Mouse (Mus musculus) neural tube, embryonic 11.5 days (tissue): ENCODE measurements around the gene Atf7ip. TPM values are rescaled to one million over a fixed set of nuclear protein-coding genes. Genes with fewer than 3 reads are reported as not detected.

Source experiments
- ATAC-seq: fragments of 200-750 bp; cut with Nextera tagmentation; 2 replicates; pipeline ENCODE4 v1.8.0; 2017; ENCODE audit warnings: moderate number of reproducible peaks, mild to moderate bottlenecking, moderate TSS enrichment, moderate library complexity; ENCODE audit not compliant: insufficient read depth, low FRiP score, low TSS enrichment
- DNase-seq: peaks from one replicate; pipeline ENCODE4 v3.0.0-alpha.2; 2015; ENCODE audit warnings: low spot score
- H3K27ac ChIP-seq: fragments of 300-500 bp; sonication (generic); 2 replicates; pipeline ENCODE4 v1.5.1; 2014; ENCODE audit warnings: low read depth, mild to moderate bottlenecking, low read length
- H3K27me3 ChIP-seq: fragments of 300-500 bp; sonication (generic); 2 replicates; pipeline ENCODE4 v1.6.1; 2014; ENCODE audit warnings: mild to moderate bottlenecking, low read length, mixed read lengths; ENCODE audit not compliant: control insufficient read depth, insufficient read depth
- H3K36me3 ChIP-seq: fragments of 300-500 bp; sonication (generic); 2 replicates; pipeline ENCODE4 v1.6.1; 2014; ENCODE audit warnings: mild to moderate bottlenecking, low read length, moderate library complexity, mixed read lengths; ENCODE audit not compliant: control insufficient read depth, insufficient read depth
- H3K4me1 ChIP-seq: fragments of 300-500 bp; sonication (generic); 2 replicates; pipeline ENCODE4 v1.6.1; 2014; ENCODE audit warnings: low read length, mixed read lengths; ENCODE audit not compliant: control insufficient read depth, insufficient read depth
- H3K4me2 ChIP-seq: fragments of 300-500 bp; sonication (generic); 2 replicates; pipeline ENCODE4 v1.6.1; 2014; ENCODE audit warnings: low read depth, mild to moderate bottlenecking, moderate library complexity
- H3K4me3 ChIP-seq: fragments of 300-500 bp; sonication (generic); 2 replicates; pipeline ENCODE4 v1.5.1; 2014; ENCODE audit warnings: low read depth, low read length
- H3K9ac ChIP-seq: fragments of 300-500 bp; sonication (generic); 2 replicates; pipeline ENCODE4 v1.6.1; 2014; ENCODE audit warnings: mild to moderate bottlenecking, low read length
- H3K9me3 ChIP-seq: fragments of 300-500 bp; sonication (generic); 2 replicates; pipeline ENCODE4 v1.6.1; 2016; ENCODE audit warnings: low read length; ENCODE audit not compliant: control insufficient read depth
- WGBS: fragments of 180-500 bp; shearing (Covaris S2); extraction: QIAGEN DNeasy Blood & Tissue Kit; methylation state at CpG from one replicate; pipeline ENCODE4 v1.1.7; 2014; 5-methylcytosine and 5-hydroxymethylcytosine counted together
- polyA plus RNA-seq: library from polyadenylated mRNA; unstranded; fragments of >200 nt; fragmentation: Nextera tagmentation; extraction: Ambion mirVana; gene quantifications from 2 replicates; pipeline ENCODE4 v1.2.1, GENCODE M21; 2014

Atf7ip gene
- polyA plus RNA-seq, 1 experiment from 2014 or later = 56.4 TPM

DNA sequence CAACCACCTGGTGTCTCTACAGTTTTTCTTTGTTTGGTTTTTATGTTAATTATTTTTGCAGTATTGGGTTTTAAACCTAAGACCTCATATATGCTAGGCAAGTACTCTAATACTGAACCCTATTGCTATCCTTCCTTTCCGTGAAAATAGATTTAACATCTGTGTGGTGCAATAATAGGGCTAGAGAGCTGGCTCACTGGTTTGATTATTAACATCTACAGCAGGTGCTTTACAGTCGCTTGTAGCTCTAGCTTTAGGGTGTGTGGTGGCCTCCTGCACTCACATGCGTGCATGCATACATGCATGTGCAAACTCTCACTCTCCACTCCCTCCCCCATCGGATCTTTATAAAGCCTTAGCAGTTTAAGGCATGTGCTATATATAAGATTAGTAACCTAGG, 19.6 kb downstream of the Atf7ip start:
- ATAC-seq = no peak

DNA sequence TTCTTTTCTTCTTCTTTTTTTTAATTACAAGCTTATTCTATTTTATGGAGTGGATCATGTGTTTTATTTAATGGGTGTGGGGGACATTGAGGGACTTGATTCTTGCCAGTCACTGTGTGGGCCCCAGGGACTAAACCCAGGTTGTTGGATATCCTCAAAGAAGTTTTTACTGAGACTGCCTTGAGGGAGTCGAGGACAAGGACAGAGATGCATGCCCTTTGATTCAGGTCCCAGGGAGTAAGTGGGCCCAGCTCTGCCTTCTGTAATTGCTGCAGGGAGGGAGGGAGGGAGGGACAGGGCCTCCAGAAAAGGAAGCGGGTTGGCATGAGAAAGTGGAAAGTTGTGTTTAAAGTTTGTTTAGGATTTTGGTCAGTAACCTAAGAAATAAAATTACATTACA, 23.2 kb downstream of the Atf7ip start:
- Histone ChIP-seq H3K27ac (no peak overlapping the region), H3K36me3 (peaks cover 3% of the 10 kb centered on the region; the same call in 1 of the 2 replicates), H3K4me2 (no peak overlapping the region), H3K27me3 (no peaks in the 10 kb centered on the region), H3K9ac (no peak overlapping the region), H3K4me3 (no peak overlapping the region), H3K9me3 (0 out of 2 replicates have a peak, but pooled peaks cover 3% of the 10 kb centered on the region), H3K4me1 (peaks cover 9% of the 10 kb centered on the region)
- ATAC-seq (no peak), DNase-seq (no peak)
- 64% methylated on average over 2 of the region's 2 CpGs for WGBS

More for the DNA sequence above, 19.6 kb downstream of the Atf7ip start:
- Histone ChIP-seq H3K27me3 (no peaks in the 10 kb centered on the region), H3K9me3 (0 out of 2 replicates have a peak, but pooled peaks cover 3% of the 10 kb centered on the region), H3K9ac (no peak overlapping the region), H3K36me3 (peaks cover 8% of the 10 kb centered on the region; the same call in 1 of the 2 replicates), H3K27ac (no peak overlapping the region), H3K4me2 (no peak overlapping the region), H3K4me3 (no peak overlapping the region), H3K4me1 (no peaks in the 10 kb centered on the region)
- DNase-seq = no peak
- WGBS = 95% methylated on average over 4 of the region's 4 CpGs

DNA sequence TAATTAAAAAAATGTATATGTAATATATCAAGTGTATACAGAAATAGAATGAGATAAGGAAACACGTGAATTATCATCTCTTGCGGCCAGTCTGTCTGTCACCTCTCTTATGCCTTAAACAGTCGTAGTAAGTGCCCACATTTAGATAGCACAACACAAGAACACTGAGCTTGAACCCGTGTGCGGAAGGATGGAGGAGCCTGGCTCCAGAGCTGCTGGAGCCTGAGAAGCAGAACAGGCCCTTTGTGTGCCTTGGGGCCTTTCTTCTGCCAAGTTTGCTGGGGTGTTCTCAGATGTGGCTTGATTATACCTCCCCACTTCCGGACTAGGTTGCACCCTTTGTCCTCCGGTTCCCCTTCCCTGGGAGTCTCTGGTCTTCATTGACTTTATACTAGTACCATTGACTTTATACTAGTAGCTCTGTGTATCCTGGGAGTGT, 25.8 kb downstream of the Atf7ip start:
- H3K27ac ChIP-seq = peak overlapping the region; percentile 88; the same call in 1 of the 2 replicates
- no peaks in the 10 kb centered on the region for H3K27me3 ChIP-seq
- H3K9ac ChIP-seq = no peak overlapping the region; the same call in 1 of the 2 replicates
- peaks cover 18% of the 10 kb centered on the region for H3K4me1 ChIP-seq
- no peak overlapping the region for H3K4me2 ChIP-seq
- ATAC-seq (no peak), DNase-seq (no peak)
- no peak overlapping the region for H3K4me3 ChIP-seq
- H3K36me3 ChIP-seq = no peaks in the 10 kb centered on the region
- H3K9me3 ChIP-seq = no peaks in the 10 kb centered on the region
- 63% methylated on average over 7 of the region's 7 CpGs for WGBS

DNA sequence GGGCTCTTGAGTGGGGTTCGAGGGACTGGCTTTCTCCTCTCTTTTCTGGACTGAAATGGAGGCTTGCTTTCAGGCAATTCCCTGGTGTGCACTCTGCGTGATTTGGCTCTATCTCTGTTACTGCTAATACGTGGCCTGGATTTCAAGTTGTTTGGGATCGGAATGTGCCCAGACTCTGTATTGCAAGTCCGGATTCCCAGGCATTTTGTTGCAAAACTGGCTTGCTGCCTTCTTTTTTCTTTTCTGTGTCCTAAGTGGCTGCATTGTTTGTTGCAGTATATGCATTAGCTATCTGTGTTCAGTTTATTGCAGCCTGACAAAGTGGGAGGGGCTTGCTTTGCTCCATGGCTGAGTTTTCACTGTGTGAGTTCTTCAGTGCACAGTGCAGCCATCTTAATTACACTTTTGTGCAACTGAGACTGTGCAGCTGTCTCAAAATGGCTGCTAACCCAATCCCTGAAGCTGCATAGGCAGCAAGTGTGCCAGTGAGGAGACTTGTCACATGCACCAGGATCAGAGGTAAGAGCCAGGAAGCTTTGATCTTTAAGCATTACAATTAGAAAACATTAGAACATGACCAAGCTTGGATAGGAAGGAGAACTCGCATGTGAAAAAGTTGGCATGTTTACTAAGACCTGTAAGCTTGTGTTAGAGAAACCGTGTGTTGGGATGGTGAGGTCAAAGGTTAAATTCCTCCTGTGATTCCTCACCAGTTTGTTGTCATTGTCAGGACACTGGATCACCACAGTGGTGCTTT, 26.7 kb downstream of the Atf7ip start:
- Histone ChIP-seq H3K27me3 (no peaks in the 10 kb centered on the region), H3K4me3 (no peak overlapping the region), H3K4me2 (0 out of 2 replicates have a peak overlapping the region, but pooled peaks have one; percentile 12), H3K4me1 (peaks cover 18% of the 10 kb centered on the region), H3K9ac (no peak overlapping the region; the same call in 1 of the 2 replicates), H3K9me3 (no peaks in the 10 kb centered on the region), H3K27ac (peak overlapping the region; percentile 83), H3K36me3 (no peaks in the 10 kb centered on the region)
- DNase-seq (peak; percentile 83), ATAC-seq (peak; percentile 82)
- 23% methylated on average over 7 of the region's 7 CpGs for WGBS

DNA sequence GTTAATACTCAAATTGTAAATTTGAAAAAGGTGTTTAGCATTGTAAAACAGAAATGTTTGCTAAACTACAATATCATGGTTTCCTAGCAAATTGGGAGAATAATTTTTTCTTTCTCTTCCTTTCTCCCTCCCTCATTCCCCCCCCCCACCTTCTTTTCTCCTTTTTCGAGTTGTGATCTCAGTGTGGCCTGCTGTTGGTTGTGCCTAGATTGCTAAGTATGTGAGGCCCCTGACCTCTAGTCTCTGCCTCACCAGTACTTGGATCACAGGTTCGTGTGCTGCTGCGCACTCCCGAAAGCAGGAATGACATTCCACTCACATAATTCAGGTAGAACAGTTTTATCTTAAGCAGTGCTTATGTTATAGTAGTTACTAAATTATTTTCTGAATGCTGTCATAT, 27.8 kb downstream of the Atf7ip start:
- Histone ChIP-seq H3K36me3 (no peaks in the 10 kb centered on the region), H3K4me3 (no peak overlapping the region), H3K9me3 (no peaks in the 10 kb centered on the region), H3K9ac (no peak overlapping the region), H3K4me1 (peaks cover 18% of the 10 kb centered on the region), H3K27me3 (no peaks in the 10 kb centered on the region), H3K27ac (no peak overlapping the region), H3K4me2 (no peak overlapping the region)
- no peak for ATAC-seq
- no peak for DNase-seq
- WGBS = 65% methylated on average over 4 of the region's 4 CpGs

DNA sequence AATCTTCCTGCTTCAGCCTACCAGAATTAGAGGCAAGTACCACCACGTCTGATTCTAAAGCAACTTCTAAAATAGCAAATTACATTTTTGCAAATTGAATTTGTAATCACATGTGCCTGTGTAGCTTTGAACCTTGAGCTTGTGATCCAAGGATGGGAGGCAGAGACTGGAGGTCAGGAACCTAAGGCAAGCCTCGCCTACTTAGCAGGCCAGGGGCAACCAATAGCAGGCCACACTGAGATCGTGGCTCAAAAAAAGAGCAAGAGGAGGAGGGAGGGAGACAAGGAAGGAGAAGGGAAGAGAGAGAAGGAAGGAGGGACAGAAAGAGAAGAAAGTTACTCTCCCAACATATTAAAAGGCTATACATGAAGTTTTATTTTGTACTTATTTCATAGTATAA, 28.5 kb downstream of the Atf7ip start:
- H3K4me3 ChIP-seq = no peak overlapping the region
- H3K27ac ChIP-seq = no peak overlapping the region
- H3K27me3 ChIP-seq = no peaks in the 10 kb centered on the region
- peaks cover 18% of the 10 kb centered on the region for H3K4me1 ChIP-seq
- DNase-seq = no peak
- H3K4me2 ChIP-seq = no peak overlapping the region
- H3K9ac ChIP-seq = no peak overlapping the region
- WGBS = 51% methylated on average over 3 of the region's 3 CpGs
- H3K9me3 ChIP-seq = no peaks in the 10 kb centered on the region
- no peak for ATAC-seq
- H3K36me3 ChIP-seq = 0 out of 2 replicates have a peak, but pooled peaks cover 2% of the 10 kb centered on the region

DNA sequence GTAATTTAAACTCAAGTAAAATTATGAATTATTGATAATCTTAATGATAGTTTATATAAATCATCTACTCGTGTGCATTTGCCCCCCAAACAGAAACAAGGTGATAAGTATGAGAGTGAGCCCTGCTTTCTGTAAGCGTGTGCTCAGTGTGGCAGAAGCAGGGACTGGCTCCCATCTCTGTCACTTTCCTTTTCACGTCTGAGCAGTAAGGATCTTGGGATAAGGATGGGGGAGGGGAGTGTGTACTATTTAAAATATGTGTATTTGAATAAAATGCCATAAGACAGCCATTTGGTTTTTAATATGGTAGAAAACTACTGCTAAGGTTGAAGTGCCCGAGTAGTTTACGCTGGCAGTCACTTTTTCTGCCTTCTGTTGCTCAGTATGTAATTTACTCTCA, 29.2 kb downstream of the Atf7ip start:
- Histone ChIP-seq H3K4me3 (no peak overlapping the region), H3K4me2 (no peak overlapping the region), H3K27me3 (no peaks in the 10 kb centered on the region), H3K27ac (no peak overlapping the region), H3K9me3 (no peaks in the 10 kb centered on the region), H3K36me3 (0 out of 2 replicates have a peak, but pooled peaks cover 2% of the 10 kb centered on the region), H3K9ac (no peak overlapping the region), H3K4me1 (peaks cover 18% of the 10 kb centered on the region)
- DNase-seq (no peak), ATAC-seq (no peak)
- WGBS = 74% methylated on average over 5 of the region's 5 CpGs

DNA sequence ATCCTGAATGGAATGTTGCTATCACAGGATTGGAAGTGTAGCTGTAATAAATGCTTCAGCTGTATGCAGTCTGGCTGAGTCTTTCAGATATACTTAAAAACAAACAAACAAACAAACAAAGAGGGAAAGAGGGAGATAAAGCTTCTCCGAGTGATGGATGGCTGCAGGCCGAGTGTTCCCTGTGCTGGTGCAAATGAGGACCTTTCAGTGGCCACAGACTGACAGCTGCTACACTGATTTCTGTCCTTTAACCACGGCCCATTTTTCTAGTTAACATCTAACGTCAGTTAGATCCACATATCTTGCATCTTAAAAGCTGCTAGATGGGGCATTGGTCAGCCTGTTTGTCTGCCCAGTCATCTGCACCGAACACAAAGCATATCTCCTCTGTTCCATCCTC, 30.2 kb downstream of the Atf7ip start:
- Histone ChIP-seq H3K4me2 (no peak overlapping the region), H3K4me1 (peaks cover 21% of the 10 kb centered on the region), H3K9me3 (no peaks in the 10 kb centered on the region), H3K36me3 (0 out of 2 replicates have a peak, but pooled peaks cover 2% of the 10 kb centered on the region), H3K4me3 (no peak overlapping the region), H3K27me3 (no peaks in the 10 kb centered on the region), H3K9ac (peak overlapping the region; percentile 18), H3K27ac (peak overlapping the region; percentile 58; the same call in 1 of the 2 replicates)
- WGBS = 61% methylated on average over 5 of the region's 5 CpGs
- no peak for ATAC-seq
- peak; percentile 25 for DNase-seq

DNA sequence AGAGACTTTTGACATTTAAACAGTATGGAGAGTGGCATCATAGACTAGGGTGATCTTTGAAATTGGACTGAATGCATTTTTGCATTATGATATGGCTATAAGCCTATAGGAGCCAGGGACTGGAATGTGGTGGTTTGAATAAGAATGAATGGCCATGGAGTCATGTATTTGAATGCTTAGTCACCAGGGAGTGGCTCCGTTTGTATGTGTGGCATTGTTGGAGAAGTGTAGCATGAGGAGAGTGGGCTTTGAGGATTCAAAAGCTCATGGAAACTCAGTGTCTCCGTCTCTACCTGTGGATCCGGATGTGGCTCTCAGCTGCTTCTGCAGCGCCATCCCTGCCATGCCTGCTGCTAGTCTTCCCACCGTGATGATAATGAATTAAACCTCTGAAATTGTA, 35.4 kb downstream of the Atf7ip start:
- 0 out of 2 replicates have a peak, but pooled peaks cover 2% of the 10 kb centered on the region for H3K36me3 ChIP-seq
- H3K27me3 ChIP-seq = no peaks in the 10 kb centered on the region
- 37% methylated on average over 5 of the region's 5 CpGs for WGBS
- DNase-seq (no peak), ATAC-seq (peak; percentile 6; the same call in 1 of the 2 replicates)
- H3K4me1 ChIP-seq = peaks cover 22% of the 10 kb centered on the region
- no peaks in the 10 kb centered on the region for H3K9me3 ChIP-seq
- H3K27ac ChIP-seq = peak overlapping the region; percentile 53; the same call in 1 of the 2 replicates
- H3K9ac ChIP-seq = no peak overlapping the region
- H3K4me3 ChIP-seq = no peak overlapping the region
- no peak overlapping the region for H3K4me2 ChIP-seq
